In the genomic region with DNA sequence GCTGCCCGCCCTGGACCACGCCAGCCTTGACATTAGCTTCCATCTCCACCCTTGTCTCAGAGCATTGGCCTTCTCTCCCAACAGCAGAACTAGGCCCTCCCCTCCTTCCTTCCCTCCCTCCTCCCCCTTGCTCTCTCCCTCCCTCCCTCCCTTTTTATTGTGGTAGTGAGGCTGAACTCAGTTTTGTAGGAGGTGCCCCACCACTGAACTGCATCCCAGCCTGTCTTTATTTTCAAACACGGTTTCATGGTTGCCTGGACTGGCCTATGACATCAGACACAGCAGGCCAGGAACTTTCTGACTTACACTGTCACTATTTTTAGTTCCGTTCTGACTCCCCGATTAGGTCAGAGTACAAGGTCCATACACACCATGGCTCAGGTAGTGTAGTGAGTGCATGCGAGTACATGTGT, we compare ENCODE assay signal across 11 mouse cellular contexts. TPM values are rescaled to one million over a fixed set of nuclear protein-coding genes. Genes with fewer than 3 reads are reported as not detected.
A peak's percentile ranks its signal among the peaks of the same experiment; 100 is the strongest.
DNase-seq lines count a peak whose midpoint lies in the region; ATAC-seq and TF ChIP-seq lines count a peak whose summit lies in the region.
"Had no signal": no experiment of that assay in that cellular context is flagged by ENCODE, and none has a peak within 500 bp of the region (broad histone marks: within the 10 kb centered on the region; RNA-seq: fewer than 3 reads in every experiment).

No protein-coding gene starts in this region.

- no peak overlapping the region for H3K4me3 ChIP-seq in kidney, adult 2 months (ENCODE audit: insufficient read depth, low read depth, low read length)
- 0 out of 2 replicates have a peak overlapping the region, but pooled peaks have one; percentile 20 for H3K4me3 ChIP-seq in E14TG2a.4 (replicated peaks; ENCODE audit: low read length)
- H3K4me3 ChIP-seq in intestine, embryonic 16.5 days (ENCODE audit: low read length), result no peak overlapping the region
- no peak overlapping the region for H3K4me3 ChIP-seq in liver, embryonic 16.5 days (ENCODE audit: low read depth, low read length)
- no peak overlapping the region for H3K4me3 ChIP-seq in midbrain, embryonic 11.5 days (ENCODE audit: low read depth, low read length)
- H3K4me3 ChIP-seq: hindbrain, embryonic 15.5 days had no signal

- 0 out of 2 replicates have a peak, but pooled peaks cover 6% of the 10 kb centered on the region for H3K4me1 ChIP-seq in kidney, adult 2 months (ENCODE audit: control insufficient read depth, insufficient read depth, low read length)
- H3K4me1 ChIP-seq in E14TG2a.4 (replicated peaks; ENCODE audit: low read depth, low read length), result peaks cover 67% of the 10 kb centered on the region
- peaks cover 2% of the 10 kb centered on the region for H3K4me1 ChIP-seq in intestine, embryonic 16.5 days (ENCODE audit: control insufficient read depth, insufficient read depth, low read length)
- no peaks in the 10 kb centered on the region; the same call in 1 of the 2 replicates for H3K4me1 ChIP-seq in liver, embryonic 16.5 days (ENCODE audit: control insufficient read depth, low read depth, low read length)
- H3K4me1 ChIP-seq in midbrain, embryonic 11.5 days (ENCODE audit: control insufficient read depth, insufficient read depth, low read length), result no peaks in the 10 kb centered on the region
- H3K4me1 ChIP-seq: hindbrain, embryonic 15.5 days had no signal

- TF ChIP-seq CTCF in kidney, adult 2 months (conservative IDR thresholded peaks at IDR 0.05; ENCODE audit: insufficient read depth, insufficient read length, low read depth, low read length), result no peak
- TF ChIP-seq CTCF in E14TG2a.4 (conservative IDR thresholded peaks at IDR 0.05; ENCODE audit: low read length), result no peak

- no peak overlapping the region for H3K9ac ChIP-seq in intestine, embryonic 16.5 days (ENCODE audit: low read depth, low read length)
- no peak overlapping the region for H3K9ac ChIP-seq in liver, embryonic 16.5 days (ENCODE audit: low read depth, low read length)
- H3K9ac ChIP-seq in midbrain, embryonic 11.5 days (ENCODE audit: low read length), result no peak overlapping the region
- H3K9ac ChIP-seq: hindbrain, embryonic 15.5 days had no signal

- H3K27me3 ChIP-seq in kidney, adult 2 months (replicated peaks; ENCODE audit: control insufficient read depth, insufficient read depth, low read length), result no peaks in the 10 kb centered on the region
- H3K27me3 ChIP-seq in E14TG2a.4 (ENCODE audit: insufficient read depth, low read length), result no peaks in the 10 kb centered on the region
- H3K27me3 ChIP-seq in intestine, embryonic 16.5 days (replicated peaks; ENCODE audit: control insufficient read depth, insufficient read depth, low read length), result no peaks in the 10 kb centered on the region
- H3K27me3 ChIP-seq in liver, embryonic 16.5 days (ENCODE audit: control insufficient read depth, insufficient read depth, low read depth, low read length), result no peaks in the 10 kb centered on the region
- no peaks in the 10 kb centered on the region for H3K27me3 ChIP-seq in midbrain, embryonic 11.5 days (ENCODE audit: control insufficient read depth, insufficient read depth, low read length)
- H3K27me3 ChIP-seq: hindbrain, embryonic 15.5 days had no signal

- H3K4me2 ChIP-seq in intestine, embryonic 16.5 days (ENCODE audit: low read depth, low read length), result no peak overlapping the region
- no peak overlapping the region for H3K4me2 ChIP-seq in liver, embryonic 16.5 days (ENCODE audit: low read depth, low read length)
- no peak overlapping the region for H3K4me2 ChIP-seq in midbrain, embryonic 11.5 days
- H3K4me2 ChIP-seq: hindbrain, embryonic 15.5 days had no signal

- no peaks in the 10 kb centered on the region for H3K9me3 ChIP-seq in E14TG2a.4 (ENCODE audit: low read length)
- H3K9me3 ChIP-seq in intestine, embryonic 16.5 days (ENCODE audit: control insufficient read depth, low read length), result no peaks in the 10 kb centered on the region
- no peaks in the 10 kb centered on the region for H3K9me3 ChIP-seq in liver, embryonic 16.5 days (replicated peaks; ENCODE audit: control insufficient read depth, low read length)
- H3K9me3 ChIP-seq in midbrain, embryonic 11.5 days (ENCODE audit: control insufficient read depth, low read length), result no peaks in the 10 kb centered on the region
- H3K9me3 ChIP-seq: G1E; hindbrain, embryonic 15.5 days had no signal

- peak; percentile 60 for DNase-seq in kidney, adult 2 months
- no peak for DNase-seq in kidney, postnatal 10 days
- no peak for DNase-seq in neural tube, embryonic 10.5 days (ENCODE audit: extremely low spot score, low spot score)
- no peak for DNase-seq in midbrain, embryonic 11.5 days (ENCODE audit: low spot score, missing footprints)
- no peak for DNase-seq in left cerebral cortex, postnatal 36 days (ENCODE audit: low spot score in 2 of 2)
- DNase-seq: lung, postnatal 36 days had no signal

- H3K36me3 ChIP-seq in kidney, adult 2 months (ENCODE audit: control insufficient read depth, insufficient read depth, low read length), result no peaks in the 10 kb centered on the region
- no peaks in the 10 kb centered on the region for H3K36me3 ChIP-seq in E14TG2a.4 (ENCODE audit: insufficient read depth, low read length)
- H3K36me3 ChIP-seq in intestine, embryonic 16.5 days (ENCODE audit: control insufficient read depth, insufficient read depth, low read length), result no peaks in the 10 kb centered on the region
- H3K36me3 ChIP-seq in liver, embryonic 16.5 days (ENCODE audit: control insufficient read depth, insufficient read depth), result no peaks in the 10 kb centered on the region
- H3K36me3 ChIP-seq in midbrain, embryonic 11.5 days (ENCODE audit: control insufficient read depth, insufficient read depth, low read length), result no peaks in the 10 kb centered on the region
- H3K36me3 ChIP-seq: G1E; hindbrain, embryonic 15.5 days had no signal

- peak; percentile 91 for ATAC-seq in intestine, embryonic 16.5 days
- ATAC-seq in liver, embryonic 16.5 days (ENCODE audit: low read depth), result peak; percentile 76
- ATAC-seq in midbrain, embryonic 11.5 days (ENCODE audit: low FRiP score), result no peak

- no peak overlapping the region for H3K27ac ChIP-seq in kidney, adult 2 months (ENCODE audit: insufficient read depth, low read depth, low read length)
- H3K27ac ChIP-seq in intestine, embryonic 16.5 days (ENCODE audit: low read length), result peak overlapping the region; percentile 67; the same call in 1 of the 2 replicates
- H3K27ac ChIP-seq in liver, embryonic 16.5 days (ENCODE audit: low read length), result no peak overlapping the region
- no peak overlapping the region for H3K27ac ChIP-seq in midbrain, embryonic 11.5 days (ENCODE audit: low read depth, low read length)
- H3K27ac ChIP-seq: hindbrain, embryonic 15.5 days had no signal

- 37% methylated on average over 6 of the region's 6 CpGs for WGBS in kidney, adult 2 months
- WGBS in intestine, embryonic 16.5 days, result 54% methylated on average over 6 of the region's 6 CpGs
- 39% methylated on average over 6 of the region's 6 CpGs for WGBS in liver, embryonic 16.5 days (ENCODE audit: insufficient replicate concordance)
- 85% methylated on average over 6 of the region's 6 CpGs for WGBS in midbrain, embryonic 11.5 days

- intact Hi-C loops in left cerebral cortex, postnatal 36 days (cut with DNase I), result no loop called here

- TF ChIP-seq POLR2A in kidney, adult 2 months (IDR thresholded peaks at IDR 0.05; ENCODE audit: low read depth, low read length), result no peak

RNA-seq across cellular contexts. Expression of gene Lat, which starts 29.2 kb away (rescaled TPM):
- polyA plus RNA-seq in kidney, adult 2 months (2012; rRNA removed), result 1.9 and 11.8 TPM in 2 replicates
- 0.78 and 1.3 TPM in 2 replicates for polyA plus RNA-seq in intestine, embryonic 16.5 days (2015; fragmentation: Nextera tagmentation; extraction: Ambion mirVana)
- 5.4 and 6.3 TPM in 2 replicates for polyA plus RNA-seq in liver, embryonic 16.5 days (2015; fragmentation: Nextera tagmentation; extraction: Ambion mirVana)
- polyA plus RNA-seq in midbrain, embryonic 11.5 days (2014; fragmentation: Nextera tagmentation; extraction: Ambion mirVana), result 1.8 and 2.7 TPM in 2 replicates
- total RNA-seq in left cerebral cortex, postnatal 36 days (2021), result 1 to 10 TPM in 1 of 2 experiments, under 1 TPM in 1; 0.57 to 1.5 TPM

RNA-seq across cellular contexts. Expression of gene Spns1, which starts 37.0 kb away (rescaled TPM):
- 102 and 168 TPM in 2 replicates for polyA plus RNA-seq in kidney, adult 2 months (2012; rRNA removed)
- polyA plus RNA-seq in intestine, embryonic 16.5 days (2015; fragmentation: Nextera tagmentation; extraction: Ambion mirVana), result 70.0 and 76.2 TPM in 2 replicates
- polyA plus RNA-seq in liver, embryonic 16.5 days (2015; fragmentation: Nextera tagmentation; extraction: Ambion mirVana), result 16.1 and 18.3 TPM in 2 replicates
- 40.8 and 45.8 TPM in 2 replicates for polyA plus RNA-seq in midbrain, embryonic 11.5 days (2014; fragmentation: Nextera tagmentation; extraction: Ambion mirVana)
- 10 to 100 TPM; 81.5 to 85.5 TPM for total RNA-seq in left cerebral cortex, postnatal 36 days (2021)

RNA-seq across cellular contexts. Expression of gene Nfatc2ip, which starts 56.3 kb away (rescaled TPM):
- polyA plus RNA-seq in kidney, adult 2 months (2012; rRNA removed), result 3.5 and 3.9 TPM in 2 replicates
- polyA plus RNA-seq in intestine, embryonic 16.5 days (2015; fragmentation: Nextera tagmentation; extraction: Ambion mirVana), result 0.99 and 1.4 TPM in 2 replicates
- polyA plus RNA-seq in liver, embryonic 16.5 days (2015; fragmentation: Nextera tagmentation; extraction: Ambion mirVana), result 1.7 and 1.9 TPM in 2 replicates
- 4.8 and 4.9 TPM in 2 replicates for polyA plus RNA-seq in midbrain, embryonic 11.5 days (2014; fragmentation: Nextera tagmentation; extraction: Ambion mirVana)
- total RNA-seq in left cerebral cortex, postnatal 36 days (2021), result 1 to 10 TPM; 5.2 to 5.5 TPM
